Mouse (Mus musculus) olfactory bulb, adult 2 months (tissue): ENCODE results near the gene Prickle3.
"Not testable (repeated sequence)": the region's sequence is repeated elsewhere in the genome, so short reads cannot be mapped to it uniquely, and the experiment has no call there.

ENCODE experiments used
- CTCF ChIP-seq: fragments of 200-500 bp; IDR thresholded peaks from 2 replicates; pipeline ENCODE4 v1.5.1; 2012; ENCODE audit warnings: low read depth, mild to moderate bottlenecking, low read length, moderate library complexity; ENCODE audit not compliant: insufficient read depth
- POLR2A ChIP-seq: fragments of 200-500 bp; IDR thresholded peaks from 2 replicates; pipeline ENCODE4 v1.6.1; 2012; ENCODE audit warnings: mild to moderate bottlenecking, low read depth, low read length, moderate library complexity; ENCODE audit not compliant: insufficient read depth

DNA sequence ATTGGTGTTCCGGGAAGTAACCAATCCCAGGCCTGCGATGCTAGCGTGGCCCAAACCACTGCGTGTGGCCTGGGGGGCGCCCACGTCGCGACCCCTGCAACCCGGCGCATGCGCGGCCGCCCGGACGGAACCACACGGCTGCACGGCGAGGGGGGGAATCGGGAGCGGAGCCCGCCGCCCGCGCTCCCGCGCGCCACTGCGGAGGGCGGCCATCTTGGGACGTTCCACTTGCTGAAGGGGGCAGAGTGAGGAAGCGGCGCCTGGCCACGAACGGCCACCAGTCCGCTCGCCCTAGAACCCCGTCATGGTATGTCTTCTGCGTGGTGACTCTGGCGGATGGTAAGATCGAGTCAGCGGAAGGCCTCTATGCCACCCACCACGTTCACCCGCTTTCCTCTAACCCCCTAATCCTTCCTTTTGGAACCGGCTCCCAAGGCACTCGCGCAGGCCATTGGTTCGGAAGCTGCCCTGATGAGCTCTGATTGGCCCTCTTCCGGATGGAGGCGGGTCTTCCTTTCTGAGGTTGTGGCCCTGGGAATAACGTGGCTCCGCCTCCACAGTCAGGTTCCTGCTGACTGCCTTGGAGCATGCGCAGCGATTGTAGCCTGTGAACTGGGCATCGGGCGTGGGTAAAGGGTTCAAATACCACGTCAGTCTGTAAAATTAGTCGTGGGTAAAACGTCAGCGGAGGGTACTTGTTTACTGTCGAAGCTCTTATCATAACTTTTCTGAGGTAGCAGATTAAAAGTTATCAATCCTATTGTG, 57.3 kb downstream of the Prickle3 start, which contains the start of gene Wdr45:
- TF ChIP-seq CTCF, POLR2A: not testable (repeated sequence)
